Mouse (Mus musculus): ENCODE measurements around the gene AC161166.1.

The AC161166.1 gene

GRCm38 (mm10) chr7:24512355-24512754 is at the start of gene AC161166.1:
AC161166.1 (minus strand) TSS chr7:24512455.
- DNase-seq (ENCODE audit: extremely low read depth, low read depth), result no peak

- DNase-seq (ENCODE audit: extremely low read depth, low read depth), result no peak
Observed at GRCm38 (mm10) chr7:24561450-24561849, 49.2 kb upstream of the AC161166.1 start.

GRCm38 (mm10) chr7:24555786-24556185 is 43.5 kb upstream of the AC161166.1 start:
- DNase-seq (ENCODE audit: extremely low read depth, low read depth), result no peak

- no peak for DNase-seq (ENCODE audit: extremely low read depth, low read depth)
Observed at GRCm38 (mm10) chr7:24551985-24552759, 39.9 kb upstream of the AC161166.1 start.

- DNase-seq (ENCODE audit: extremely low read depth, low read depth), result no peak
Observed at GRCm38 (mm10) chr7:24547534-24548036, 35.3 kb upstream of the AC161166.1 start.

GRCm38 (mm10) chr7:24546634-24547389 is 34.6 kb upstream of the AC161166.1 start:
- peak; percentile 98 for DNase-seq (ENCODE audit: extremely low read depth, low read depth)

- DNase-seq (ENCODE audit: extremely low read depth, low read depth), result no peak
Observed at GRCm38 (mm10) chr7:24546068-24546614, 33.9 kb upstream of the AC161166.1 start, which contains the start of the genes Pinlyp and Xrcc1. Pinlyp (minus strand) TSS chr7:24546118. Xrcc1 (plus strand) TSS chr7:24546289.

GRCm38 (mm10) chr7:24544506-24544905 is 32.3 kb upstream of the AC161166.1 start:
- DNase-seq (ENCODE audit: extremely low read depth, low read depth), result no peak

- DNase-seq (ENCODE audit: extremely low read depth, low read depth), result no peak
Observed at GRCm38 (mm10) chr7:24539686-24540085, 27.4 kb upstream of the AC161166.1 start.

GRCm38 (mm10) chr7:24538701-24539100 is 26.4 kb upstream of the AC161166.1 start:
- no peak for DNase-seq (ENCODE audit: extremely low read depth, low read depth)

- DNase-seq (ENCODE audit: extremely low read depth, low read depth), result no peak
Observed at GRCm38 (mm10) chr7:24538154-24538553, 25.9 kb upstream of the AC161166.1 start.

- DNase-seq (ENCODE audit: extremely low read depth, low read depth), result no peak
Observed at GRCm38 (mm10) chr7:24537591-24537990, 25.3 kb upstream of the AC161166.1 start.

GRCm38 (mm10) chr7:24537081-24537480 is 24.8 kb upstream of the AC161166.1 start:
- no peak for DNase-seq (ENCODE audit: extremely low read depth, low read depth)

GRCm38 (mm10) chr7:24534301-24534700 is 22.0 kb upstream of the AC161166.1 start:
- DNase-seq (ENCODE audit: extremely low read depth, low read depth), result no peak

- DNase-seq (ENCODE audit: extremely low read depth, low read depth), result no peak
Observed at GRCm38 (mm10) chr7:24533806-24534205, 21.6 kb upstream of the AC161166.1 start.

GRCm38 (mm10) chr7:24533031-24533571 is 20.8 kb upstream of the AC161166.1 start:
- no peak for DNase-seq (ENCODE audit: extremely low read depth, low read depth)

GRCm38 (mm10) chr7:24531211-24531971 is 19.1 kb upstream of the AC161166.1 start:
- DNase-seq (ENCODE audit: extremely low read depth, low read depth), result no peak

GRCm38 (mm10) chr7:24530062-24530931 is 18.0 kb upstream of the AC161166.1 start, which contains the start of gene Irgq:
Irgq (plus strand) TSS chr7:24530689.
- DNase-seq (ENCODE audit: extremely low read depth, low read depth), result peak; percentile 97

- DNase-seq (ENCODE audit: extremely low read depth, low read depth), result no peak
Observed at GRCm38 (mm10) chr7:24529580-24529979, 17.3 kb upstream of the AC161166.1 start.

GRCm38 (mm10) chr7:24528861-24529260 is 16.6 kb upstream of the AC161166.1 start:
- peak; percentile 91 for DNase-seq (ENCODE audit: extremely low read depth, low read depth)

All from MEL-GATA-1-ER (cell line).